Mouse (Mus musculus) embryonic fibroblast, embryonic 13.5 days (primary cell): ENCODE measurements around the gene Cdkn2aip.

ENCODE experiments used
- CTCF ChIP-seq: IDR thresholded peaks from 2 replicates; pipeline ENCODE4 v1.5.1; 2011; ENCODE audit warnings: mild to moderate bottlenecking, control low read depth, low read length, moderate library complexity, borderline replicate concordance; ENCODE audit not compliant: insufficient read depth
- POLR2A ChIP-seq: IDR thresholded peaks from 2 replicates; pipeline ENCODE4 v1.6.1; 2011; ENCODE audit warnings: low read depth, mild to moderate bottlenecking, control low read depth, low read length, moderate library complexity

DNA sequence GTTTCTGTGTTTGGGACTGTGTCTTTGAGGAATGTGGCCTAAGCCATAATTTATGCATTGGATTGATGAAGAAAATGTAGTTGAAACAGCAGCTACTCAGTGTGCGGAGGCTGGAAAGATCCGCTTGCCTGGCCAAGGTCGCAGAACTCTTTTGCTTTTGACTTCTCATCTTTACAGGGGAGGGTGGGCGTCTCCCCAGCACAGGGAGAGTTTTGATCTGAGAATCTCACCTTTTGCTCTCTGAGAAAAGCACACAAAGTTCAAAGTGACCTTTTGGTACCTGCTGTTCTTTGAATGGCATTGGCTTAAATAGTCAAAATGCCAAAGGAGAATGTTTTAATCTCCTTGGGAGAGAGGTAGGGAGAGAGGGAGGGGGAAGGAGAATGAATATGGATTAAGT, 46.5 kb upstream of the Cdkn2aip start:
- TF ChIP-seq CTCF (no peak), POLR2A (no peak)
